Mouse (Mus musculus) frontal cortex, adult (tissue): Measurements from ENCODE around the gene Zfp593.

Experiments
- ATAC-seq: cut with Nextera tagmentation; 2 replicates; pipeline ENCODE4 v1.9.2; 2017; ENCODE audit warnings: mild to moderate bottlenecking, moderate library complexity, mixed read lengths; ENCODE audit not compliant: low TSS enrichment

Gene Zfp593

DNA sequence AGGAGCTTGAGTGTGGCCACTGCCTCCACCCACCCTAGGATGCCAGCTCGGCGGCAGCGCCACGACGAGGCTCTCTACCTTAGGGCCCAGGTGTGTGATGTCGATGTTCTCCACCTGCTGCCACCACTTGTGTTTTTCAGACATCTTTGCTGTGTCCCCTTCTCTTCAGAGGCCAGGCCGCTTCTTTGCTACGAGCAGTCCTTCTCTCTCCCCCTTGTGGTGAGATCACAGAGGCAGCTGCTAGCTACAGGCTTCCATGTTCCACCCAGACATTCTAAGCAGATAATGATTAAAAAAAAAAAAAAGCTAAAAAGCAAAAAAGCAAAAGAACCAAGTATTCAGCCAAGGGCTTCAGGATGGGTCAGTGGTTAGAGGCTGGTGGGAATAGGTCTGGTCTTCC lies 18.2 kb downstream of the Zfp593 start, which contains the start of gene Catsper4:
TSS of gene Catsper4 (minus strand) at position 190 of the 400 bp plus-strand sequence.
- ATAC-seq, result no peak

DNA sequence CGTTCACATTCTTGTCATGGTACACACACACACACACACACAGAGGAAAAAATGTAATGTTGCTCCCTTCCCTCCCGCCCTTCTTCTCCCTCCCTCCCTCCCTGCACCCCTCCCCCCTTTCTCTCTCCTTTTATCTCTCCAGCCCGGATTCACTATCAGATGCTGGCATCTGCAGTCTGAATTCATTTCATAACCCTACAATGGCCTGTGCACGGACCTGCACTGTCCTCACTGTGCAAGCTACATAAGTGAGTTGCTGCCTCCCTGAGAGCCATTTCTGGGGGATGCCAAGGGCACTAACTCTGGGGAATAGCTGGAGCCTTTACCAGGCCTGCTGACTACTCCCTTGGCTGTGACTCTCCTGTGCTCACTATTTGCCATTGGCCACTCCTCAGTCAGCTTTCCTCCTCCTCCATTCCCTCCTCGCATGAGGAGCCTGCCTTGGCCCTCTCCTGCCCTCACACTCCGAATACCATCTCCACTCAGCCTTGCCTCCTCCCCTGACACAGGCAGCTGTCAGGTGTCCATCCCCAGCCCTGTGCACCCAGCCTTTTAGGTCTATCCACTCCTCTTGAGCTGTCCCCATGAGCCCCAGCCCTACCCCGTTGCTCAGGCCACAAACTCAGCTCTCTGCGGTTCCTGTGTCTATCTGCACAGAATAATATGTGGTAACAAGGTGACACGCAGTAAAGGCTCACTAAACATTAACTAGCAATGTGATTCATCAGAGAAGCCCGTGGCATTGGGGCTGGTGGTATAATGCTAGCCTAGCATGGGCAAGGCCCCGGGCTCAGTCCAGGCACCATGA lies 22.4 kb downstream of the Zfp593 start:
- ATAC-seq, result no peak

DNA sequence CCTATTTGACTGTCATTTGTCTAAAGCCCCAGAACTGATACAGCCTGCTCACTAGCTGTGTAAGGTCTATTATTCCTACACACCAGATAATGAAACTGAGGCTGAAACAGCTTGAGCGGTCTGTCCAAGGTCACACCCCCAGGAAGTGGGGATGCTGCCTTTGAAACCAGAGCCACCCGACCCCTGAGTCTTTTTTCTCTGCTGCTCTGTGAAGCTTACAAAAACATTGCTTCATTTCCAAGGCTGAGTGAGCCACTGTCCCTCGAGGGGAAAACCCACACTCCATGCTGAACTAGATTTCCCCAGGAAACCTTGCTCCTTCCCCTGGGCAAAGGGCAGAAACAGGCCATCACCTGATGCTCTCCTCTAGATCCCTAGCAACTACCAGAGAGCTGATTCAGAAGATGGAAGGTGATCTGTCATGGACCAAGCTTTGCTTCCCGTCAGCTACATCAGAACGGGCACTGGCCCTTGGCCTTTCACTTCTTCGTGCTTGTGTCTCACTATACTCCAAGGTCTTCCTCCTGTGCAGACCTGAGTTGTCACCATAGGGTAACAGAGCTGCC lies 38.8 kb downstream of the Zfp593 start:
- no peak for ATAC-seq

DNA sequence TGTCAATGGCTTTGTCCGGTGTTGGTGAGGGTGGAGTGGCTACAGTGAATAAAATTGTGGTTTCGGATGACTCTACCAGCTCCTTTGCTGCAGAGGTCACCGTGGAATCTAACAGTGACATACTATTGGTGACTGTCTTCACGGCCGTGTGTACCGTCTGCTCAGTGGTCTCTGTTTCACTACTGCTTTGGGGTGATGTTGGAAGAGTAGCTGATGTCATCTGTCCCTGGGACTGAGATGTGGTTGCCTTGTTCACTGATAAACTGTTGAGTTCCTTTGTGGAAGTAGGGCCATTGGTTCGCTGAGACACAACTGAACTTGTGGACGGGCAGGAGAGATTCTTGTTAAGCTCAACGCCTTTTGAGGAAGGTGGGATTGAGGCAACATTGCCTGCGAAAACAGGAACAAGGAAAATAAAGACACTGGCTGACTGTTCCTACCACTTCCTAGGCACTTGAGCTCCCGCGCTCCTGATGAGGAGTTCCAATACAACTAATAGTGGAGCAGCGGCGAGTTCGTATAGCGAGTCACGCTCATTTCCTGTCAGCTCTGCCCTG lies 42.0 kb downstream of the Zfp593 start:
- ATAC-seq, result no peak

DNA sequence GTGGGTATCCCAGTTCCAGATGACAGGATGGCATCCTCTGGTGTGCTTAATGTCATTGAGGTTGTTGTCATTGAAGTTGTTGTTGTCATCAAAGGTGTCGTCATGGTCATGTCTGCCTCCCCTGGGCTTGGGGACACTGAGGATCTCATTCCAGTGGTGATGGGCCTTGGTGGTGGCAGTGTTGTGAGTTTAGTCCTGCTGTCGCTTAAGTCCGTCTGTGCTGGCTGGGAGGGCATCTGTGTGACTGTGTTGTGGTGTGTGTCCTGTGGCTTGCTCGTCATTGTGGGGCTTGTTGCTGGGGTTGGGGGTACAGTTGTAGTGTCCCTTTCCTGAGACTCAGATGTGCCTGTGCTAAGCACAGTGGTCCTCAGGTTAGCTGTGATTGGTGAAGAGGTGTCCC lies 42.5 kb downstream of the Zfp593 start, which contains the start of gene Gm7534:
TSS of gene Gm7534 (minus strand) at position 101 of the 400 bp plus-strand sequence.
- no peak for ATAC-seq

DNA sequence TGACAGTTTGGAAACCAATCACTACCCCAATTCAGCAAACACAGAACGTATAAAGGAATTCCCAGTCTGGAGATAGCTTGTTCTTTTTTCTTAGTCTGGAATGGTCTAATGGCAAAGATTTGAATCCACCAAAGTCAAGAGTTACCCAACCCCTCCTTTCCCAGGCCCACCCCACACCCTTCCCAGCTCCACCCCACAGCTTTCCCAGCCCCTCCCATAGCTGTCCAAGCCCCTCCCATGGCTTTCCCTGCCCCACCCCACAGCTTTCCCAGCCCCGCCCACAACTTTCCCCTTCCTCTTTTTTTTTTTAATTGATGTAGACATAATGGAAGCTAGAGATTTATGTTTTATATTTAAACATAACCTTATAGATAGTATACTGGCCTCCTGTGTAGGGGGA lies 46.0 kb downstream of the Zfp593 start:
- ATAC-seq, result no peak
